Mouse (Mus musculus) embryonic fibroblast, embryonic 13.5 days (primary cell): ENCODE results near the gene Rhebl1.

ENCODE experiments used
- CTCF ChIP-seq: IDR thresholded peaks from 2 replicates; pipeline ENCODE4 v1.5.1; 2011; ENCODE audit warnings: mild to moderate bottlenecking, control low read depth, low read length, moderate library complexity, borderline replicate concordance; ENCODE audit not compliant: insufficient read depth
- POLR2A ChIP-seq: IDR thresholded peaks from 2 replicates; pipeline ENCODE4 v1.6.1; 2011; ENCODE audit warnings: low read depth, mild to moderate bottlenecking, control low read depth, low read length, moderate library complexity

GRCm38 (mm10) chr15:98845149-98845548, 49.2 kb downstream of the Rhebl1 start:
- TF ChIP-seq CTCF (no peak), POLR2A (no peak)
